Mouse (Mus musculus) spleen, adult 12 weeks (tissue): ENCODE results near the gene Slc22a23.
A peak's percentile ranks its signal among the peaks of the same experiment; 100 is the strongest.

Experiments used
- DNase-seq: peaks from one replicate; pipeline ENCODE4 v3.0.0; 2022; ENCODE audit warnings: low spot score

The Slc22a23 gene

GRCm38 (mm10) chr13:34163304-34163975 is 181.5 kb downstream of the Slc22a23 start:
- no peak for DNase-seq

- DNase-seq = peak; percentile 97
These were observed 182.3 kb downstream of the Slc22a23 start, which contains the start of gene Psmg4 for GRCm38 (mm10) chr13:34162491-34163303. Psmg4 (plus strand) TSS chr13:34162964.

GRCm38 (mm10) chr13:34159926-34160325 is 185.1 kb downstream of the Slc22a23 start:
- DNase-seq = no peak

- no peak for DNase-seq
These were observed 187.3 kb downstream of the Slc22a23 start for GRCm38 (mm10) chr13:34157596-34158157.

- no peak for DNase-seq
These were observed 188.2 kb downstream of the Slc22a23 start for GRCm38 (mm10) chr13:34156840-34157185.

GRCm38 (mm10) chr13:34156133-34156839 is 188.7 kb downstream of the Slc22a23 start:
- DNase-seq = no peak

GRCm38 (mm10) chr13:34154931-34155272 is 190.1 kb downstream of the Slc22a23 start:
- DNase-seq = peak; percentile 22

GRCm38 (mm10) chr13:34154217-34154930 is 190.6 kb downstream of the Slc22a23 start:
- DNase-seq = peak; percentile 55

- no peak for DNase-seq
These were observed 191.5 kb downstream of the Slc22a23 start for GRCm38 (mm10) chr13:34153254-34154011.

GRCm38 (mm10) chr13:34152695-34153094 is 192.3 kb downstream of the Slc22a23 start:
- DNase-seq = no peak

GRCm38 (mm10) chr13:34151425-34151824 is 193.6 kb downstream of the Slc22a23 start:
- DNase-seq = no peak

GRCm38 (mm10) chr13:34150271-34151027 is 194.5 kb downstream of the Slc22a23 start:
- DNase-seq = no peak

- DNase-seq = no peak
These were observed 195.4 kb downstream of the Slc22a23 start for GRCm38 (mm10) chr13:34149463-34150176.

GRCm38 (mm10) chr13:34148767-34149392 is 196.1 kb downstream of the Slc22a23 start:
- DNase-seq = no peak

- no peak for DNase-seq
These were observed 196.8 kb downstream of the Slc22a23 start for GRCm38 (mm10) chr13:34148181-34148580.

- DNase-seq = no peak
These were observed 198.1 kb downstream of the Slc22a23 start for GRCm38 (mm10) chr13:34146916-34147315.

- DNase-seq = no peak
These were observed 201.6 kb downstream of the Slc22a23 start for GRCm38 (mm10) chr13:34143389-34143788.

- DNase-seq = no peak
These were observed 208.4 kb downstream of the Slc22a23 start for GRCm38 (mm10) chr13:34136605-34137004.

GRCm38 (mm10) chr13:34134276-34134675 is 210.7 kb downstream of the Slc22a23 start:
- DNase-seq = no peak
